Mouse (Mus musculus): ENCODE measurements around the gene Pbrm1. TPM values are rescaled to one million over a fixed set of nuclear protein-coding genes. Genes with fewer than 3 reads are reported as not detected.

The Pbrm1 gene
- polyA plus RNA-seq, 1 experiment from 2014 or later = 33.1 TPM

- Histone ChIP-seq H3K4me3 (ENCODE audit: low read depth, low read length) (peak within 1 kb of the TSS; percentile 64), H3K9ac (ENCODE audit: low read depth, low read length) (peak within 1 kb of the TSS; percentile 46), H3K27ac (ENCODE audit: low read depth, low read length) (no peak within 1 kb of the TSS), H3K9me3 (ENCODE audit: control insufficient read depth) (no peaks in the 10 kb centered on the region), H3K4me2 (replicated peaks; ENCODE audit: low read depth) (peak within 1 kb of the TSS; percentile 96), H3K27me3 (replicated peaks; ENCODE audit: control insufficient read depth, insufficient read depth, low read length) (no peaks in the 10 kb centered on the region), H3K4me1 (replicated peaks; ENCODE audit: control insufficient read depth, insufficient read depth, low read length) (peaks cover 14% of the 10 kb centered on the region), H3K36me3 (ENCODE audit: control insufficient read depth, insufficient read depth) (no peaks in the 10 kb centered on the region)
- WGBS = 4% methylated on average over 37 of the region's 63 CpGs
- peak; percentile 31; the same call in 1 of the 2 replicates for ATAC-seq
- peak; percentile 39 for TF ChIP-seq CTCF (IDR thresholded peaks at IDR 0.05; ENCODE audit: low read depth)
These were observed 111.6 kb downstream of the Pbrm1 start, which contains the start of gene Nt5dc2 for GRCm38 (mm10) chr14:31130236-31131220. Nt5dc2 (plus strand) TSS chr14:31131053.

GRCm38 (mm10) chr14:31131272-31131821 lies 112.4 kb downstream of the Pbrm1 start:
- H3K36me3 ChIP-seq (ENCODE audit: control insufficient read depth, insufficient read depth) = peaks cover 6% of the 10 kb centered on the region; the same call in 1 of the 2 replicates
- TF ChIP-seq CTCF (IDR thresholded peaks at IDR 0.05; ENCODE audit: low read depth) = no peak
- peak overlapping the region; percentile 46 for H3K9ac ChIP-seq (ENCODE audit: low read depth, low read length)
- H3K27me3 ChIP-seq (replicated peaks; ENCODE audit: control insufficient read depth, insufficient read depth, low read length) = no peaks in the 10 kb centered on the region
- peak overlapping the region; percentile 96 for H3K4me2 ChIP-seq (replicated peaks; ENCODE audit: low read depth)
- no peak overlapping the region for H3K27ac ChIP-seq (ENCODE audit: low read depth, low read length)
- H3K9me3 ChIP-seq (ENCODE audit: control insufficient read depth) = no peaks in the 10 kb centered on the region
- WGBS = under 1% methylated on average over 38 of the region's 43 CpGs
- ATAC-seq = no peak
- H3K4me1 ChIP-seq (replicated peaks; ENCODE audit: control insufficient read depth, insufficient read depth, low read length) = peaks cover 14% of the 10 kb centered on the region
- H3K4me3 ChIP-seq (ENCODE audit: low read depth, low read length) = peak overlapping the region; percentile 64

GRCm38 (mm10) chr14:31132031-31132430 lies 113.1 kb downstream of the Pbrm1 start:
- Histone ChIP-seq H3K4me2 (replicated peaks; ENCODE audit: low read depth) (peak overlapping the region; percentile 96), H3K9me3 (ENCODE audit: control insufficient read depth) (no peaks in the 10 kb centered on the region), H3K9ac (ENCODE audit: low read depth, low read length) (no peak overlapping the region), H3K27ac (ENCODE audit: low read depth, low read length) (no peak overlapping the region), H3K4me3 (ENCODE audit: low read depth, low read length) (peak overlapping the region; percentile 64), H3K4me1 (replicated peaks; ENCODE audit: control insufficient read depth, insufficient read depth, low read length) (peaks cover 14% of the 10 kb centered on the region), H3K36me3 (ENCODE audit: control insufficient read depth, insufficient read depth) (peaks cover 13% of the 10 kb centered on the region; the same call in 1 of the 2 replicates), H3K27me3 (replicated peaks; ENCODE audit: control insufficient read depth, insufficient read depth, low read length) (no peaks in the 10 kb centered on the region)
- no peak for TF ChIP-seq CTCF (IDR thresholded peaks at IDR 0.05; ENCODE audit: low read depth)
- no peak for ATAC-seq
- 11% methylated on average over 6 of the region's 6 CpGs for WGBS

GRCm38 (mm10) chr14:31132491-31132975 lies 113.6 kb downstream of the Pbrm1 start:
- H3K9ac ChIP-seq (ENCODE audit: low read depth, low read length) = no peak overlapping the region
- ATAC-seq = no peak
- H3K27ac ChIP-seq (ENCODE audit: low read depth, low read length) = no peak overlapping the region
- peak overlapping the region; percentile 96 for H3K4me2 ChIP-seq (replicated peaks; ENCODE audit: low read depth)
- H3K4me3 ChIP-seq (ENCODE audit: low read depth, low read length) = peak overlapping the region; percentile 64; the same call in 1 of the 2 replicates
- H3K9me3 ChIP-seq (ENCODE audit: control insufficient read depth) = no peaks in the 10 kb centered on the region
- 67% methylated on average over 7 of the region's 7 CpGs for WGBS
- no peak for TF ChIP-seq CTCF (IDR thresholded peaks at IDR 0.05; ENCODE audit: low read depth)
- H3K27me3 ChIP-seq (replicated peaks; ENCODE audit: control insufficient read depth, insufficient read depth, low read length) = no peaks in the 10 kb centered on the region
- H3K4me1 ChIP-seq (replicated peaks; ENCODE audit: control insufficient read depth, insufficient read depth, low read length) = peaks cover 14% of the 10 kb centered on the region
- H3K36me3 ChIP-seq (ENCODE audit: control insufficient read depth, insufficient read depth) = peaks cover 18% of the 10 kb centered on the region; the same call in 1 of the 2 replicates

GRCm38 (mm10) chr14:31133023-31133665 lies 114.2 kb downstream of the Pbrm1 start:
- ATAC-seq = peak; percentile 52
- H3K9me3 ChIP-seq (ENCODE audit: control insufficient read depth) = no peaks in the 10 kb centered on the region
- H3K4me1 ChIP-seq (replicated peaks; ENCODE audit: control insufficient read depth, insufficient read depth, low read length) = peaks cover 14% of the 10 kb centered on the region
- H3K4me2 ChIP-seq (replicated peaks; ENCODE audit: low read depth) = peak overlapping the region; percentile 96
- H3K36me3 ChIP-seq (ENCODE audit: control insufficient read depth, insufficient read depth) = peaks cover 18% of the 10 kb centered on the region; the same call in 1 of the 2 replicates
- peak overlapping the region; percentile 41; the same call in 1 of the 2 replicates for H3K27ac ChIP-seq (ENCODE audit: low read depth, low read length)
- no peak for TF ChIP-seq CTCF (IDR thresholded peaks at IDR 0.05; ENCODE audit: low read depth)
- no peak overlapping the region for H3K4me3 ChIP-seq (ENCODE audit: low read depth, low read length)
- no peaks in the 10 kb centered on the region for H3K27me3 ChIP-seq (replicated peaks; ENCODE audit: control insufficient read depth, insufficient read depth, low read length)
- 29% methylated on average over 11 of the region's 11 CpGs for WGBS
- no peak overlapping the region for H3K9ac ChIP-seq (ENCODE audit: low read depth, low read length)

All from intestine, postnatal 0 days (tissue).